Mouse (Mus musculus): Measurements from ENCODE around the gene Dnajc5. TPM values are rescaled to one million over a fixed set of nuclear protein-coding genes. Genes with fewer than 3 reads are reported as not detected.
"Not testable (repeated sequence)": the region's sequence is repeated elsewhere in the genome, so short reads cannot be mapped to it uniquely, and the experiment has no call there.

Dnajc5 gene
- polyA plus RNA-seq, 1 experiment from 2014 or later = 101 TPM

GRCm38 (mm10) chr2:181493156-181493927, 26.9 kb upstream of the Dnajc5 start, which contains the start of gene Abhd16b:
Abhd16b (plus strand) TSS chr2:181493206.
- Histone ChIP-seq H3K9me3 (no peaks in the 10 kb centered on the region), H3K9ac (no peak within 1 kb of the TSS)
- WGBS = 82% methylated on average over 31 of the region's 31 CpGs

GRCm38 (mm10) chr2:181494266-181494945, 25.9 kb upstream of the Dnajc5 start:
- Histone ChIP-seq H3K9ac (no peak overlapping the region; the same call in 1 of the 2 replicates), H3K4me3 (no peak overlapping the region), H3K4me1 (peaks cover 15% of the 10 kb centered on the region), H3K27me3 (no peaks in the 10 kb centered on the region), H3K4me2 (replicated peaks) (no peak overlapping the region), H3K9me3 (no peaks in the 10 kb centered on the region), H3K36me3 (0 out of 2 replicates have a peak, but pooled peaks cover under 1% of the 10 kb centered on the region), H3K27ac (no peak overlapping the region)
- no peak for ATAC-seq (ENCODE audit: low FRiP score, low read depth)
- WGBS = 82% methylated on average over 26 of the region's 26 CpGs

More at GRCm38 (mm10) chr2:181493156-181493927, 26.9 kb upstream of the Dnajc5 start, which contains the start of gene Abhd16b:
- Histone ChIP-seq H3K27me3 (no peaks in the 10 kb centered on the region), H3K27ac (no peak within 1 kb of the TSS), H3K4me1 (peaks cover 10% of the 10 kb centered on the region), H3K4me3 (no peak within 1 kb of the TSS), H3K4me2 (replicated peaks) (no peak within 1 kb of the TSS), H3K36me3 (no peaks in the 10 kb centered on the region)
- ATAC-seq (ENCODE audit: low FRiP score, low read depth) = no peak

- H3K36me3 ChIP-seq = peaks cover 15% of the 10 kb centered on the region
- not testable (repeated sequence) for H3K9me3 ChIP-seq; H3K9ac ChIP-seq; H3K27me3 ChIP-seq; ATAC-seq (ENCODE audit: low FRiP score, low read depth); H3K27ac ChIP-seq; H3K4me3 ChIP-seq
- 68% methylated on average over 8 of the region's 8 CpGs for WGBS
- H3K4me1 ChIP-seq = peaks cover 15% of the 10 kb centered on the region
- peak overlapping the region; percentile 97 for H3K4me2 ChIP-seq (replicated peaks)
Measured at GRCm38 (mm10) chr2:181495845-181496244, 24.4 kb upstream of the Dnajc5 start.

GRCm38 (mm10) chr2:181496281-181496680, 24.0 kb upstream of the Dnajc5 start:
- WGBS = 12% methylated on average over 8 of the region's 8 CpGs
- H3K4me2 ChIP-seq (replicated peaks) = peak overlapping the region; percentile 97
- peak overlapping the region; percentile 63; the same call in 1 of the 2 replicates for H3K27ac ChIP-seq
- no peaks in the 10 kb centered on the region for H3K27me3 ChIP-seq
- H3K9ac ChIP-seq = peak overlapping the region; percentile 58
- H3K4me1 ChIP-seq = peaks cover 15% of the 10 kb centered on the region
- peak overlapping the region; percentile 66 for H3K4me3 ChIP-seq
- ATAC-seq (ENCODE audit: low FRiP score, low read depth) = 0 out of 2 replicates have a peak, but pooled peaks have one; percentile 30
- no peaks in the 10 kb centered on the region for H3K9me3 ChIP-seq
- H3K36me3 ChIP-seq = peaks cover 19% of the 10 kb centered on the region

GRCm38 (mm10) chr2:181496831-181497547, 23.3 kb upstream of the Dnajc5 start, which contains the start of gene Tpd52l2:
Tpd52l2 (plus strand) TSS chr2:181497142.
- 0% methylated on average over 46 of the region's 46 CpGs for WGBS
- peak within 1 kb of the TSS; percentile 66 for H3K4me3 ChIP-seq
- peak within 1 kb of the TSS; percentile 85 for H3K9ac ChIP-seq
- H3K4me2 ChIP-seq (replicated peaks) = peak within 1 kb of the TSS; percentile 97
- no peaks in the 10 kb centered on the region for H3K27me3 ChIP-seq
- peak; percentile 97 for ATAC-seq (ENCODE audit: low FRiP score, low read depth)
- H3K27ac ChIP-seq = peak within 1 kb of the TSS; percentile 85
- no peaks in the 10 kb centered on the region for H3K9me3 ChIP-seq
- H3K36me3 ChIP-seq = peaks cover 26% of the 10 kb centered on the region
- H3K4me1 ChIP-seq = peaks cover 15% of the 10 kb centered on the region

- H3K4me2 ChIP-seq (replicated peaks) = peak overlapping the region; percentile 97
- H3K27ac ChIP-seq = peak overlapping the region; percentile 85
- peak; percentile 32; the same call in 1 of the 2 replicates for ATAC-seq (ENCODE audit: low FRiP score, low read depth)
- peaks cover 15% of the 10 kb centered on the region for H3K4me1 ChIP-seq
- no peaks in the 10 kb centered on the region for H3K9me3 ChIP-seq
- WGBS = under 1% methylated on average over 12 of the region's 12 CpGs
- H3K4me3 ChIP-seq = peak overlapping the region; percentile 66
- H3K9ac ChIP-seq = peak overlapping the region; percentile 85
- peaks cover 31% of the 10 kb centered on the region for H3K36me3 ChIP-seq
- H3K27me3 ChIP-seq = no peaks in the 10 kb centered on the region
Measured at GRCm38 (mm10) chr2:181497548-181497875, 22.8 kb upstream of the Dnajc5 start.

GRCm38 (mm10) chr2:181498644-181499043, 21.6 kb upstream of the Dnajc5 start:
- peaks cover 15% of the 10 kb centered on the region for H3K4me1 ChIP-seq
- WGBS = 80% methylated on average over 4 of the region's 4 CpGs
- H3K36me3 ChIP-seq = peaks cover 42% of the 10 kb centered on the region
- no peaks in the 10 kb centered on the region for H3K9me3 ChIP-seq
- H3K4me3 ChIP-seq = peak overlapping the region; percentile 66; the same call in 1 of the 2 replicates
- no peaks in the 10 kb centered on the region for H3K27me3 ChIP-seq
- no peak overlapping the region for H3K9ac ChIP-seq
- ATAC-seq (ENCODE audit: low FRiP score, low read depth) = no peak
- H3K27ac ChIP-seq = no peak overlapping the region
- peak overlapping the region; percentile 97; the same call in 1 of the 2 replicates for H3K4me2 ChIP-seq (replicated peaks)

- Histone ChIP-seq H3K4me1 (0 out of 2 replicates have a peak, but pooled peaks cover 2% of the 10 kb centered on the region), H3K27me3 (no peaks in the 10 kb centered on the region), H3K4me2 (replicated peaks) (no peak overlapping the region), H3K27ac (no peak overlapping the region), H3K9ac (no peak overlapping the region), H3K36me3 (peaks cover 95% of the 10 kb centered on the region), H3K9me3 (no peaks in the 10 kb centered on the region), H3K4me3 (no peak overlapping the region)
- ATAC-seq (ENCODE audit: low FRiP score, low read depth) = no peak
- 85% methylated on average over 2 of the region's 2 CpGs for WGBS
Measured at GRCm38 (mm10) chr2:181509191-181509590, 11.1 kb upstream of the Dnajc5 start.

- Histone ChIP-seq H3K27ac (no peak overlapping the region), H3K9ac (no peak overlapping the region)
Measured at GRCm38 (mm10) chr2:181511231-181511630, 9.1 kb upstream of the Dnajc5 start.

GRCm38 (mm10) chr2:181519201-181519600, 1.1 kb upstream of the Dnajc5 start:
- H3K27ac ChIP-seq = peak overlapping the region; percentile 97
- H3K4me2 ChIP-seq (replicated peaks) = peak overlapping the region; percentile 78
- no peaks in the 10 kb centered on the region for H3K9me3 ChIP-seq
- peaks cover 21% of the 10 kb centered on the region for H3K4me1 ChIP-seq
- H3K9ac ChIP-seq = peak overlapping the region; percentile 94
- 79% methylated on average over 3 of the region's 3 CpGs for WGBS
- H3K27me3 ChIP-seq = no peaks in the 10 kb centered on the region
- H3K36me3 ChIP-seq = peaks cover 38% of the 10 kb centered on the region
- peak overlapping the region; percentile 87 for H3K4me3 ChIP-seq
- no peak for ATAC-seq (ENCODE audit: low FRiP score, low read depth)

More at GRCm38 (mm10) chr2:181511231-181511630, 9.1 kb upstream of the Dnajc5 start:
- Histone ChIP-seq H3K4me3 (no peak overlapping the region), H3K27me3 (no peaks in the 10 kb centered on the region), H3K9me3 (no peaks in the 10 kb centered on the region), H3K4me2 (replicated peaks) (no peak overlapping the region), H3K4me1 (no peaks in the 10 kb centered on the region), H3K36me3 (peaks cover 96% of the 10 kb centered on the region)
- no peak for ATAC-seq (ENCODE audit: low FRiP score, low read depth)
- WGBS = 96% methylated on average over 8 of the region's 8 CpGs

GRCm38 (mm10) chr2:181520936-181521227, 597 bp downstream of the Dnajc5 start:
- Histone ChIP-seq H3K9me3 (no peaks in the 10 kb centered on the region), H3K27ac (peak overlapping the region; percentile 97), H3K9ac (peak overlapping the region; percentile 94), H3K27me3 (no peaks in the 10 kb centered on the region), H3K36me3 (peaks cover 24% of the 10 kb centered on the region), H3K4me2 (replicated peaks) (peak overlapping the region; percentile 78), H3K4me1 (peaks cover 26% of the 10 kb centered on the region), H3K4me3 (peak overlapping the region; percentile 87)
- no peak for ATAC-seq (ENCODE audit: low FRiP score, low read depth)
- under 1% methylated on average over 17 of the region's 17 CpGs for WGBS
